Mouse (Mus musculus): ENCODE measurements around the gene Ahnak. TPM values are rescaled to one million over a fixed set of nuclear protein-coding genes. Genes with fewer than 3 reads are reported as not detected.
"Not testable (repeated sequence)": the region's sequence is repeated elsewhere in the genome, so short reads cannot be mapped to it uniquely, and the experiment has no call there.

The Ahnak gene
- polyA plus RNA-seq, 1 experiment: not detected

- Histone ChIP-seq H3K4me3 (ENCODE audit: insufficient read depth, low read depth, low read length) (no peak overlapping the region), H3K4me1 (ENCODE audit: control insufficient read depth, insufficient read depth, low read length) (peaks cover 5% of the 10 kb centered on the region), H3K27ac (ENCODE audit: insufficient read depth, low read depth, low read length) (no peak overlapping the region)
- TF ChIP-seq CTCF (IDR thresholded peaks at IDR 0.05; ENCODE audit: insufficient read depth, low read depth, low read length) (no peak), POLR2A (IDR thresholded peaks at IDR 0.05; ENCODE audit: insufficient read depth, low read depth, low read length) (no peak)
- 94% methylated on average over 14 of the region's 14 CpGs for WGBS
These were observed 92.5 kb downstream of the Ahnak start for GRCm38 (mm10) chr19:9081311-9082190.

- TF ChIP-seq CTCF (IDR thresholded peaks at IDR 0.05; ENCODE audit: insufficient read depth, low read depth, low read length) (peak; percentile 99), POLR2A (IDR thresholded peaks at IDR 0.05; ENCODE audit: insufficient read depth, low read depth, low read length) (no peak)
- WGBS: 13% methylated on average over 23 of the region's 23 CpGs
- no peak overlapping the region for H3K4me3 ChIP-seq (ENCODE audit: insufficient read depth, low read depth, low read length)
These were observed 93.3 kb downstream of the Ahnak start for GRCm38 (mm10) chr19:9082191-9083009.

GRCm38 (mm10) chr19:9083010-9083355 lies 93.9 kb downstream of the Ahnak start:
- Histone ChIP-seq H3K27ac (ENCODE audit: insufficient read depth, low read depth, low read length) (no peak overlapping the region), H3K4me1 (ENCODE audit: control insufficient read depth, insufficient read depth, low read length) (peaks cover 5% of the 10 kb centered on the region), H3K4me3 (ENCODE audit: insufficient read depth, low read depth, low read length) (no peak overlapping the region)
- WGBS: 84% methylated on average over 2 of the region's 2 CpGs
- TF ChIP-seq POLR2A (IDR thresholded peaks at IDR 0.05; ENCODE audit: insufficient read depth, low read depth, low read length) (no peak), CTCF (IDR thresholded peaks at IDR 0.05; ENCODE audit: insufficient read depth, low read depth, low read length) (no peak)

More at GRCm38 (mm10) chr19:9082191-9083009, 93.3 kb downstream of the Ahnak start:
- Histone ChIP-seq H3K4me1 (ENCODE audit: control insufficient read depth, insufficient read depth, low read length) (peaks cover 5% of the 10 kb centered on the region), H3K27ac (ENCODE audit: insufficient read depth, low read depth, low read length) (no peak overlapping the region)

GRCm38 (mm10) chr19:9083892-9084291 lies 94.8 kb downstream of the Ahnak start:
- not testable (repeated sequence) for H3K27ac ChIP-seq (ENCODE audit: insufficient read depth, low read depth, low read length); H3K4me1 ChIP-seq (ENCODE audit: control insufficient read depth, insufficient read depth, low read length); H3K4me3 ChIP-seq (ENCODE audit: insufficient read depth, low read depth, low read length)
- 89% methylated on average over 2 of the region's 2 CpGs for WGBS

- Histone ChIP-seq H3K4me3 (ENCODE audit: insufficient read depth, low read depth, low read length) (no peak within 1 kb of the TSS), H3K4me1 (ENCODE audit: control insufficient read depth, insufficient read depth, low read length) (no peaks in the 10 kb centered on the region), H3K27ac (ENCODE audit: insufficient read depth, low read depth, low read length) (no peak within 1 kb of the TSS)
- 87% methylated on average over 4 of the region's 4 CpGs for WGBS
- TF ChIP-seq CTCF (IDR thresholded peaks at IDR 0.05; ENCODE audit: insufficient read depth, low read depth, low read length): no peak
- no peak for TF ChIP-seq POLR2A (IDR thresholded peaks at IDR 0.05; ENCODE audit: insufficient read depth, low read depth, low read length)
These were observed 98.7 kb downstream of the Ahnak start, which contains the start of gene Scgb1a1 for GRCm38 (mm10) chr19:9087821-9088220. Scgb1a1 (minus strand) TSS chr19:9087958.

GRCm38 (mm10) chr19:9090191-9090590 lies 101.1 kb downstream of the Ahnak start:
- Histone ChIP-seq H3K27ac (ENCODE audit: insufficient read depth, low read depth, low read length) (no peak overlapping the region), H3K4me1 (ENCODE audit: control insufficient read depth, insufficient read depth, low read length) (peaks cover 6% of the 10 kb centered on the region; the same call in 1 of the 2 replicates), H3K4me3 (ENCODE audit: insufficient read depth, low read depth, low read length) (no peak overlapping the region)
- 73% methylated on average over 4 of the region's 4 CpGs for WGBS
- no peak for TF ChIP-seq POLR2A (IDR thresholded peaks at IDR 0.05; ENCODE audit: insufficient read depth, low read depth, low read length)
- TF ChIP-seq CTCF (IDR thresholded peaks at IDR 0.05; ENCODE audit: insufficient read depth, low read depth, low read length): no peak

- Histone ChIP-seq H3K4me1 (ENCODE audit: control insufficient read depth, insufficient read depth, low read length) (peaks cover 6% of the 10 kb centered on the region; the same call in 1 of the 2 replicates), H3K27ac (ENCODE audit: insufficient read depth, low read depth, low read length) (no peak overlapping the region), H3K4me3 (ENCODE audit: insufficient read depth, low read depth, low read length) (no peak overlapping the region)
- TF ChIP-seq POLR2A (IDR thresholded peaks at IDR 0.05; ENCODE audit: insufficient read depth, low read depth, low read length) (no peak), CTCF (IDR thresholded peaks at IDR 0.05; ENCODE audit: insufficient read depth, low read depth, low read length) (no peak)
- WGBS: 67% methylated on average over 2 of the region's 2 CpGs
These were observed 101.6 kb downstream of the Ahnak start for GRCm38 (mm10) chr19:9090709-9091108.

- Histone ChIP-seq H3K4me3 (ENCODE audit: insufficient read depth, low read depth, low read length) (no peak overlapping the region), H3K27ac (ENCODE audit: insufficient read depth, low read depth, low read length) (no peak overlapping the region), H3K4me1 (ENCODE audit: control insufficient read depth, insufficient read depth, low read length) (peaks cover 6% of the 10 kb centered on the region; the same call in 1 of the 2 replicates)
- TF ChIP-seq CTCF (IDR thresholded peaks at IDR 0.05; ENCODE audit: insufficient read depth, low read depth, low read length): no peak
- no peak for TF ChIP-seq POLR2A (IDR thresholded peaks at IDR 0.05; ENCODE audit: insufficient read depth, low read depth, low read length)
- 85% methylated on average over 5 of the region's 5 CpGs for WGBS
These were observed 106.0 kb downstream of the Ahnak start for GRCm38 (mm10) chr19:9095111-9095510.

- peaks cover 6% of the 10 kb centered on the region; the same call in 1 of the 2 replicates for H3K4me1 ChIP-seq (ENCODE audit: control insufficient read depth, insufficient read depth, low read length)
- TF ChIP-seq POLR2A (IDR thresholded peaks at IDR 0.05; ENCODE audit: insufficient read depth, low read depth, low read length): no peak
- 54% methylated on average over 13 of the region's 13 CpGs for WGBS
These were observed 108.4 kb downstream of the Ahnak start for GRCm38 (mm10) chr19:9097441-9097840.

More at GRCm38 (mm10) chr19:9097441-9097840, 108.4 kb downstream of the Ahnak start:
- Histone ChIP-seq H3K4me3 (ENCODE audit: insufficient read depth, low read depth, low read length) (no peak overlapping the region), H3K27ac (ENCODE audit: insufficient read depth, low read depth, low read length) (no peak overlapping the region)

Measured in olfactory bulb, adult 2 months (tissue).